Mouse (Mus musculus): ENCODE data around the gene Olfr374. TPM values are rescaled to one million over a fixed set of nuclear protein-coding genes. Genes with fewer than 3 reads are reported as not detected.

Gene Olfr374
- polyA plus RNA-seq, 1 experiment: 0.37 TPM

- Histone ChIP-seq H3K4me1 (ENCODE audit: control insufficient read depth, insufficient read depth, low read length) (peaks cover 4% of the 10 kb centered on the region), H3K27ac (ENCODE audit: insufficient read depth, low read length) (0 out of 2 replicates have a peak overlapping the region, but pooled peaks have one; percentile 21), H3K27me3 (ENCODE audit: control insufficient read depth, insufficient read depth, low read length, poor library complexity, severe bottlenecking) (no peaks in the 10 kb centered on the region), H3K4me3 (ENCODE audit: low read depth, low read length) (no peak overlapping the region), H3K9me3 (replicated peaks; ENCODE audit: control insufficient read depth, insufficient read depth, low read length, poor library complexity, severe bottlenecking) (no peaks in the 10 kb centered on the region), H3K9ac (ENCODE audit: low read depth, poor library complexity, severe bottlenecking) (no peak overlapping the region), H3K36me3 (ENCODE audit: control insufficient read depth, insufficient read depth, low read length, poor library complexity, severe bottlenecking) (peaks cover 47% of the 10 kb centered on the region)
- no peak for TF ChIP-seq EP300 (IDR thresholded peaks at IDR 0.05; ENCODE audit: insufficient read depth, low read depth, low read length)
- TF ChIP-seq CTCF (IDR thresholded peaks at IDR 0.05; ENCODE audit: low read depth, low read length): no peak
- TF ChIP-seq POLR2A (IDR thresholded peaks at IDR 0.05; ENCODE audit: insufficient read depth, low read length): no peak
These were observed 40.4 kb downstream of the Olfr374 start for GRCm38 (mm10) chr8:72147266-72147665.

- Histone ChIP-seq H3K4me3 (ENCODE audit: low read depth, low read length) (no peak overlapping the region), H3K27ac (ENCODE audit: insufficient read depth, low read length) (peak overlapping the region; percentile 87), H3K9me3 (replicated peaks; ENCODE audit: control insufficient read depth, insufficient read depth, low read length, poor library complexity, severe bottlenecking) (no peaks in the 10 kb centered on the region), H3K27me3 (ENCODE audit: control insufficient read depth, insufficient read depth, low read length, poor library complexity, severe bottlenecking) (no peaks in the 10 kb centered on the region), H3K9ac (ENCODE audit: low read depth, poor library complexity, severe bottlenecking) (no peak overlapping the region), H3K36me3 (ENCODE audit: control insufficient read depth, insufficient read depth, low read length, poor library complexity, severe bottlenecking) (peaks cover 57% of the 10 kb centered on the region), H3K4me1 (ENCODE audit: control insufficient read depth, insufficient read depth, low read length) (peaks cover 4% of the 10 kb centered on the region)
- TF ChIP-seq EP300 (IDR thresholded peaks at IDR 0.05; ENCODE audit: insufficient read depth, low read depth, low read length): no peak
- TF ChIP-seq CTCF (IDR thresholded peaks at IDR 0.05; ENCODE audit: low read depth, low read length): no peak
- no peak for TF ChIP-seq POLR2A (IDR thresholded peaks at IDR 0.05; ENCODE audit: insufficient read depth, low read length)
These were observed 42.2 kb downstream of the Olfr374 start for GRCm38 (mm10) chr8:72149056-72149455.

- Histone ChIP-seq H3K36me3 (ENCODE audit: control insufficient read depth, insufficient read depth, low read length, poor library complexity, severe bottlenecking) (peaks cover 65% of the 10 kb centered on the region), H3K9ac (ENCODE audit: low read depth, poor library complexity, severe bottlenecking) (no peak overlapping the region), H3K4me3 (ENCODE audit: low read depth, low read length) (no peak overlapping the region), H3K4me1 (ENCODE audit: control insufficient read depth, insufficient read depth, low read length) (peaks cover 4% of the 10 kb centered on the region), H3K27me3 (ENCODE audit: control insufficient read depth, insufficient read depth, low read length, poor library complexity, severe bottlenecking) (no peaks in the 10 kb centered on the region), H3K27ac (ENCODE audit: insufficient read depth, low read length) (no peak overlapping the region; the same call in 1 of the 2 replicates), H3K9me3 (replicated peaks; ENCODE audit: control insufficient read depth, insufficient read depth, low read length, poor library complexity, severe bottlenecking) (no peaks in the 10 kb centered on the region)
- TF ChIP-seq POLR2A (IDR thresholded peaks at IDR 0.05; ENCODE audit: insufficient read depth, low read length) (no peak), CTCF (IDR thresholded peaks at IDR 0.05; ENCODE audit: low read depth, low read length) (no peak), EP300 (IDR thresholded peaks at IDR 0.05; ENCODE audit: insufficient read depth, low read depth, low read length) (no peak)
These were observed 44.7 kb downstream of the Olfr374 start for GRCm38 (mm10) chr8:72151418-72152078.

GRCm38 (mm10) chr8:72153382-72153781, 46.5 kb downstream of the Olfr374 start:
- peaks cover 3% of the 10 kb centered on the region for H3K4me1 ChIP-seq (ENCODE audit: control insufficient read depth, insufficient read depth, low read length)
- peaks cover 63% of the 10 kb centered on the region for H3K36me3 ChIP-seq (ENCODE audit: control insufficient read depth, insufficient read depth, low read length, poor library complexity, severe bottlenecking)
- no peak overlapping the region for H3K9ac ChIP-seq (ENCODE audit: low read depth, poor library complexity, severe bottlenecking)
- no peaks in the 10 kb centered on the region for H3K9me3 ChIP-seq (replicated peaks; ENCODE audit: control insufficient read depth, insufficient read depth, low read length, poor library complexity, severe bottlenecking)
- no peak overlapping the region for H3K4me3 ChIP-seq (ENCODE audit: low read depth, low read length)
- no peak for TF ChIP-seq EP300 (IDR thresholded peaks at IDR 0.05; ENCODE audit: insufficient read depth, low read depth, low read length)
- no peak for TF ChIP-seq POLR2A (IDR thresholded peaks at IDR 0.05; ENCODE audit: insufficient read depth, low read length)
- TF ChIP-seq CTCF (IDR thresholded peaks at IDR 0.05; ENCODE audit: low read depth, low read length): no peak
- H3K27me3 ChIP-seq (ENCODE audit: control insufficient read depth, insufficient read depth, low read length, poor library complexity, severe bottlenecking): no peaks in the 10 kb centered on the region
- H3K27ac ChIP-seq (ENCODE audit: insufficient read depth, low read length): no peak overlapping the region

- Histone ChIP-seq H3K4me3 (ENCODE audit: low read depth, low read length) (0 out of 2 replicates have a peak overlapping the region, but pooled peaks have one; percentile 10), H3K36me3 (ENCODE audit: control insufficient read depth, insufficient read depth, low read length, poor library complexity, severe bottlenecking) (peaks cover 43% of the 10 kb centered on the region), H3K27me3 (ENCODE audit: control insufficient read depth, insufficient read depth, low read length, poor library complexity, severe bottlenecking) (no peaks in the 10 kb centered on the region), H3K9ac (ENCODE audit: low read depth, poor library complexity, severe bottlenecking) (peak overlapping the region; percentile 64), H3K4me1 (ENCODE audit: control insufficient read depth, insufficient read depth, low read length) (peaks cover 3% of the 10 kb centered on the region), H3K27ac (ENCODE audit: insufficient read depth, low read length) (peak overlapping the region; percentile 31; the same call in 1 of the 2 replicates), H3K9me3 (replicated peaks; ENCODE audit: control insufficient read depth, insufficient read depth, low read length, poor library complexity, severe bottlenecking) (no peaks in the 10 kb centered on the region)
- TF ChIP-seq POLR2A (IDR thresholded peaks at IDR 0.05; ENCODE audit: insufficient read depth, low read length) (no peak), EP300 (IDR thresholded peaks at IDR 0.05; ENCODE audit: insufficient read depth, low read depth, low read length) (no peak), CTCF (IDR thresholded peaks at IDR 0.05; ENCODE audit: low read depth, low read length) (no peak)
These were observed 51.3 kb downstream of the Olfr374 start for GRCm38 (mm10) chr8:72158096-72158495.

- no peaks in the 10 kb centered on the region for H3K9me3 ChIP-seq (replicated peaks; ENCODE audit: control insufficient read depth, insufficient read depth, low read length, poor library complexity, severe bottlenecking)
These were observed 51.9 kb downstream of the Olfr374 start for GRCm38 (mm10) chr8:72158726-72159125.

More at GRCm38 (mm10) chr8:72158726-72159125, 51.9 kb downstream of the Olfr374 start:
- no peak for TF ChIP-seq CTCF (IDR thresholded peaks at IDR 0.05; ENCODE audit: low read depth, low read length)
- no peak for TF ChIP-seq POLR2A (IDR thresholded peaks at IDR 0.05; ENCODE audit: insufficient read depth, low read length)
- no peak for TF ChIP-seq EP300 (IDR thresholded peaks at IDR 0.05; ENCODE audit: insufficient read depth, low read depth, low read length)
- no peak overlapping the region for H3K4me3 ChIP-seq (ENCODE audit: low read depth, low read length)
- no peaks in the 10 kb centered on the region for H3K27me3 ChIP-seq (ENCODE audit: control insufficient read depth, insufficient read depth, low read length, poor library complexity, severe bottlenecking)
- peak overlapping the region; percentile 39 for H3K9ac ChIP-seq (ENCODE audit: low read depth, poor library complexity, severe bottlenecking)
- H3K27ac ChIP-seq (ENCODE audit: insufficient read depth, low read length): no peak overlapping the region
- H3K36me3 ChIP-seq (ENCODE audit: control insufficient read depth, insufficient read depth, low read length, poor library complexity, severe bottlenecking): peaks cover 38% of the 10 kb centered on the region
- peaks cover 3% of the 10 kb centered on the region for H3K4me1 ChIP-seq (ENCODE audit: control insufficient read depth, insufficient read depth, low read length)

Data from ES-Bruce4 (cell line).